In the genomic region with DNA sequence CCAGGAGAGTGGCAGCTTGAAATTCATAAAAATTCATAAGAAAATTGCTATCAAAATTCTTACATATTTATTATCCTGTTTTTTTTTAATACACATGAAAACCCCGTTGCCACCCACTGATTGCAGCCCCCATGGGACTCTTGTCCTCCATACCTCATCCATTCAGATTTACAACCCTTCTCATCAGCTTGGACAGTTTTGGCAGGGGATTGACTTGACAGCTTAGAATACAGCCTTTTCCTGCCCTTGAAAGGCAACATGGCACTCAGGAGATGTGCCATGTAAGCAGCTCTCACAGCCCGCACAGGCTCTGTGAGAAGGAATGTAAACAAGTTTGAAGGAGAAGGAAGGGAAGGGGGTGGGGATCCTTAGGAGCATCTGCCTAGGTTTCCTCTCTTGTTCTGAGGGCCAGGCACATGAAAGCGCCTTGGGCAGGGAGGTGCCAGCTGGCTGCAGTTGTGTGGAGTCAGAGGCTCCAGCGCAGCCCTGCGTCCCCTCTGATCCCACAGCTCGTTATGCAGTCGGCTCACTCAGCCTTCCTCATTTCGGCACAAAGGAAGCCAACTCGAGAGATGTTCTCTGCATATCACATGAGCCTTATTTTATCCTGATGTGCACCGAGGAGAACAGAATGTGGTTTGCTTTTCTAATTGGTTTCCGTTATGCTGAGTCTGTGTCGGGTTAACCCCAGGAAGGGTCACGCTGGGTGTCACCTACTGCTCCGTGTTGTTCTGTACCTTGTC, we compare ENCODE assay signal across 7 mouse cellular contexts.
A peak's percentile ranks its signal among the peaks of the same experiment; 100 is the strongest.
DNase-seq lines count a peak whose midpoint lies in the region; ATAC-seq lines count a peak whose summit lies in the region.

No protein-coding gene starts in this region.

- peak; percentile 8 for DNase-seq in T-cell, adult 2 months (ENCODE audit: low spot score)
- peak; percentile 6 to 15 for DNase-seq in cerebellum, adult 18-20 months
- DNase-seq in midbrain, embryonic 10.5 days (ENCODE audit: low spot score) = peak; percentile 21
- peak; percentile 28 for DNase-seq in splenic B cell, adult 2 months (ENCODE audit: low read depth, low spot score)

- H3K27me3 ChIP-seq in forebrain, embryonic 16.5 days (replicated peaks; ENCODE audit: control insufficient read depth, insufficient read depth, low read length) = no peaks in the 10 kb centered on the region
- no peaks in the 10 kb centered on the region for H3K27me3 ChIP-seq in hindbrain, embryonic 13.5 days
- no peaks in the 10 kb centered on the region; the same call in 1 of the 2 replicates for H3K27me3 ChIP-seq in limb, embryonic 12.5 days
- no peaks in the 10 kb centered on the region for H3K27me3 ChIP-seq in midbrain, embryonic 10.5 days (ENCODE audit: low read depth, poor library complexity, severe bottlenecking)
- no peaks in the 10 kb centered on the region for H3K27me3 ChIP-seq in splenic B cell, adult 2 months (ENCODE audit: control insufficient read depth, insufficient read depth, low read length, poor library complexity, severe bottlenecking)

- H3K4me2 ChIP-seq in forebrain, embryonic 16.5 days (ENCODE audit: low read length) = peak overlapping the region; percentile 46
- H3K4me2 ChIP-seq in hindbrain, embryonic 13.5 days = peak overlapping the region; percentile 41
- H3K4me2 ChIP-seq in limb, embryonic 12.5 days = peak overlapping the region; percentile 39

- no peak overlapping the region for H3K9ac ChIP-seq in forebrain, embryonic 16.5 days (replicated peaks; ENCODE audit: low read depth, low read length)
- H3K9ac ChIP-seq in hindbrain, embryonic 13.5 days = peak overlapping the region; percentile 53; the same call in 1 of the 2 replicates
- no peak overlapping the region for H3K9ac ChIP-seq in limb, embryonic 12.5 days (replicated peaks)

- no peaks in the 10 kb centered on the region for H3K36me3 ChIP-seq in forebrain, embryonic 16.5 days (ENCODE audit: control insufficient read depth, insufficient read depth)
- H3K36me3 ChIP-seq in hindbrain, embryonic 13.5 days = no peaks in the 10 kb centered on the region
- H3K36me3 ChIP-seq in limb, embryonic 12.5 days = no peaks in the 10 kb centered on the region
- H3K36me3 ChIP-seq in midbrain, embryonic 10.5 days = no peaks in the 10 kb centered on the region
- H3K36me3 ChIP-seq in splenic B cell, adult 2 months (ENCODE audit: control insufficient read depth, insufficient read depth, low read length, poor library complexity, severe bottlenecking) = no peaks in the 10 kb centered on the region

- 23% methylated on average over 14 of the region's 14 CpGs for WGBS in forebrain, embryonic 16.5 days
- WGBS in hindbrain, embryonic 13.5 days = 25% methylated on average over 14 of the region's 14 CpGs
- 12% methylated on average over 14 of the region's 14 CpGs for WGBS in limb, embryonic 12.5 days
- WGBS in midbrain, embryonic 10.5 days = 54% methylated on average over 14 of the region's 14 CpGs

- no peak overlapping the region; the same call in 1 of the 2 replicates for H3K27ac ChIP-seq in forebrain, embryonic 16.5 days (ENCODE audit: low read length)
- H3K27ac ChIP-seq in hindbrain, embryonic 13.5 days = peak overlapping the region; percentile 73
- no peak overlapping the region for H3K27ac ChIP-seq in limb, embryonic 12.5 days
- peak overlapping the region; percentile 38; the same call in 1 of the 2 replicates for H3K27ac ChIP-seq in midbrain, embryonic 10.5 days (replicated peaks)

- peaks cover 8% of the 10 kb centered on the region for H3K4me1 ChIP-seq in forebrain, embryonic 16.5 days (replicated peaks; ENCODE audit: control insufficient read depth, insufficient read depth, low read length)
- H3K4me1 ChIP-seq in hindbrain, embryonic 13.5 days (replicated peaks) = peaks cover 11% of the 10 kb centered on the region
- peaks cover 19% of the 10 kb centered on the region for H3K4me1 ChIP-seq in limb, embryonic 12.5 days (replicated peaks)
- H3K4me1 ChIP-seq in midbrain, embryonic 10.5 days = peaks cover 8% of the 10 kb centered on the region

- ATAC-seq in forebrain, embryonic 16.5 days = peak; percentile 88
- peak; percentile 92 for ATAC-seq in hindbrain, embryonic 13.5 days (ENCODE audit: low FRiP score)
- ATAC-seq in limb, embryonic 12.5 days (ENCODE audit: insufficient number of reproducible peaks, insufficient read depth, low FRiP score, low TSS enrichment, low read depth) = no peak

- H3K9me3 ChIP-seq in forebrain, embryonic 16.5 days (ENCODE audit: control insufficient read depth, low read length) = no peaks in the 10 kb centered on the region
- no peaks in the 10 kb centered on the region for H3K9me3 ChIP-seq in hindbrain, embryonic 13.5 days
- H3K9me3 ChIP-seq in limb, embryonic 12.5 days = no peaks in the 10 kb centered on the region
- no peaks in the 10 kb centered on the region for H3K9me3 ChIP-seq in midbrain, embryonic 10.5 days (replicated peaks)

- peak overlapping the region; percentile 18 for H3K4me3 ChIP-seq in forebrain, embryonic 16.5 days (replicated peaks; ENCODE audit: low read length)
- H3K4me3 ChIP-seq in hindbrain, embryonic 13.5 days = peak overlapping the region; percentile 12
- H3K4me3 ChIP-seq in limb, embryonic 12.5 days (replicated peaks) = 0 out of 2 replicates have a peak overlapping the region, but pooled peaks have one; percentile 6
- H3K4me3 ChIP-seq in midbrain, embryonic 10.5 days = no peak overlapping the region

Comparison
In these comparisons a context has a peak if more than half of its experiments do, and no peak if none do; other contexts are left out.
1. H3K27ac ChIP-seq: peak in hindbrain, embryonic 13.5 days (single experiment) and midbrain, embryonic 10.5 days (single experiment); none in forebrain, embryonic 16.5 days (single experiment) and limb, embryonic 12.5 days (single experiment).
2. Peak in every context shown above with its lines, with median percentiles within 50 percentile points of each other: DNase-seq and H3K4me2 ChIP-seq.